Mouse (Mus musculus) embryo, embryonic 9.5 days (tissue): ENCODE measurements at regions not wholly inside any gene's neighbourhood (a gene's known extent, or its start where the extent isn't known, plus 50 kb on each side); places are given as distances from the start of the nearest gene placed in this dataset.

Source experiments
- DNase-seq: peaks from one replicate; pipeline ENCODE4 v3.0.0-alpha.2; 2017; ENCODE audit errors: extremely low spot score

- no peak for DNase-seq
Measured at GRCm38 (mm10) chr13:73141302-73141701, 119.0 kb upstream of the Irx4 start.

- DNase-seq = no peak
Measured at GRCm38 (mm10) chr13:73158016-73158415, 102.3 kb upstream of the Irx4 start.

DNA sequence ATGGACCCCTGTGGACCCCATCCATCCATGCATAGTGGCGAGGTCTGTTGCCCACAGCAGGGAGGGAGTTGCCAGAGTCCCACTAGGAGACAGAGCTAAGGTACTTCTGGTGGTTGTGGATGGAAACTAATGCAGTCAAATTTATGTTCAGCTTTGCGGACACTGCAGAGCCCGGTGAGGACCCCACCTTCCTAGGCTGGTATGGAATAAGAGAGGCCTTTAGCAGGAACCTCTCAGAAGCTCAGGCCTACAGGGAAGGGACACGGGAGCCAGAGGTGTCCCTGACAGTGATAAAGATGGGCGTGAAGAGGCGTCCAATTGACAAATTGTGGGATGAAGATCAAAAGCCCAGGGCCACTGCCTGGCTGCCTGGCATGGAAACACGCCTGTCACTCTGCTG, 100.8 kb upstream of the Irx4 start:
- DNase-seq = peak; percentile 2

DNA sequence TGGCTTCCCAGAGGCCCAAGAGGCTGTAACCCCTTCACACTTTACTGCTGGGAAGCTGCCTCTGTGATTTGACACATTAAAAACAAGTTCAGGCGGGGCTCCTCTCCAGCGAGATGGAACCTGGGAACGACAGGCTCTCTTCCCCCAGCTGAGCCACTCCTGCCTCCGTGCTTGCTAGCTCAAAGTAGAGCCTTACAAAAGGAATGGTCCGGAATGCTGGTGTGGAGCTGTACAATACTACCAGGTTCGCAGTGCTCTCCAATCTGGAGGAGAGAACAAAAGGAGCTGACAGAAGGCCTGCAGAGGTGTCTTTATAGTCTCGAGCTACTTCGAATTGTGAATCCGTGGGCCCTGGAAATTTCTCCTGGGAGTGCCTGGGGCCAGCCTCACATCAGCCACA, 100.4 kb upstream of the Irx4 start:
- DNase-seq = no peak

DNA sequence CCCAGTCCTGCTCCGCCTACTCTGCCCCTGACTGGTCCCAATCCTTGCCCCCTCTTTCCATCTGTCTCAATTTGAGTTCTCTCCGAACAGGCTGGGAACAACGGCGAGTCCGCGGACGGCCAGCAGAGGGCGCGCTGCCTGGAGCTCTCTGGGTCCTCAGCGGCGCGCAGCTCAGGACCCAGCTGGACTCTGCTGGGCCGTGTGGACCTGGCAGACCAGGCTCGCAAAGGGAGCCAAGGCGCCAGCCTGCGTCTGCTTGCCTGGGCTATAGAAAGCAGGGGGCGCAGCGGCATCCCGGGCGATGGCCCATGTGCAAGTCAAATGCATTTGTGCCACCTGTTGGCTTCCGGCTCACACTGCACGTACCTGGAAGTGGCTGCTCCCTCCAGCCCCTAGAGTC, 100.0 kb upstream of the Irx4 start:
- DNase-seq = peak; percentile 90

DNA sequence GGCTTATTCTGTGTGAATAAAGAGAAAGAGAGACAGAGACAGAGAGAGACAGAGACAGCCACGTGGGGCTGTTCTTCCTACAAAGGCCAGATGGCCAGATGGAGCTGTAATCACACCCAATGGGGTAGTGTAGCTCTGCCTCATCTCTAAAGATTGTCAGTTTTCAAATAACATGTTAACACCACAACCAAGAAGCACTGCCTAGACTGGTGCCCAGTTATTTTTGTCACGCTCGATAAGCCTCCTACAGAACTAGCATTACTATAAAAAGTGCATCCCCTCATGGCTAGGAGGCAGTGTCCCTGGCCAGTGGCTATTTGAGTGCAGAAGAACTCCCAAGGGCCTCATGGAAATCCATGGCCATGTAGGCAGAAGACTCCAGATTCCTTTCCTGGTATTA, 90.0 kb upstream of the Irx4 start:
- no peak for DNase-seq

DNA sequence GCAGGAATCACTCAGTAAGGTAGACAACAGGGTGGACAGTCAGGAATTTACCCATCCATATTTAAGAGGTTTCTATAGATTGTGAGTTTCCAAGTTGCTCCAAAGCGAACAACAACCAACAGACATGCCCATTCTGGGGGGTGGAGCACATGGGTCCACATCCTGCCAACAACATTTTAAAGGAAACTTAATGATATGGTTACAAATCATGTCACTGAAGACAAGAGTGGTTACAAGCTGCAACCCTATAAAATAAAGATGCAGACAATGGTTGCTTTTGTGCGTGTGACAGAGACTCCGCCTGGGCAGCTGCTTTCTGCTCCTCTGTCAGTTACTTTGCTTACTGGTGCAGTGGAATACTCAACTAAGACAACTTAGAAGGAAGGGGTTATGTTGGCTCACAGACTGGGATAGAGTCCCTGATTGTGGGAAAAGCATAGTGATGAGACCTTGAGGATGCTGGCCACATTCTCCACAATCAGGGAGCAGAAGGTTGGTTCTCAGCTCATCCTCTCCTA, 52.3 kb upstream of the Irx4 start:
- DNase-seq = no peak
